Mouse (Mus musculus): ENCODE results near the gene 4930579F01Rik. TPM values are rescaled to one million over a fixed set of nuclear protein-coding genes. Genes with fewer than 3 reads are reported as not detected.
A peak's percentile ranks its signal among the peaks of the same experiment; 100 is the strongest.

The 4930579F01Rik gene
- total and polyA plus RNA-seq, 3 experiments: not detected

DNA sequence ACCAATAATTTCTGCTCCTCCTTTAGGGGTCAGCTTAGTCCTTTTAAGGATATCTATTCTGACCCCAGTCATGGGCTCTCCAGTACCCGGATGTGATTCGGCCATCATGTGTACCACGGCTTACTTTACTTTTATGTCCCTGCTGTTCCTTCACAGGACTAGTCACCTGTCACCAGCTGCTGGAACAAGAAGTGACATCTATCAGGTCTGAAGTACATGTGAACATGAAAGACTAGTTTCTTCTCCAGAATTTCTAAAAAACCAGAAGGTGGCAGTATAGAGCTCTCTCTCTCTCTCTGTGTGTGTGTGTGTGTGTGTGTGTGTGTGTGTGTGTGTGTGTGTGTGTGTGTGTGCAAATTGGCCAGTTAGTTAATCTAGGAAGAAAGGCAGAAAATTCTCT, 46.8 kb upstream of the 4930579F01Rik start:
- Histone ChIP-seq H3K9ac (ENCODE audit: insufficient read depth, low read depth) (no peak overlapping the region), H3K4me1 (ENCODE audit: control insufficient read depth in 1 of 2, insufficient read depth in 2 of 2) (no peaks in the 10 kb centered on the region), H3K79me2 (replicated peaks; ENCODE audit: control insufficient read depth, extremely low read depth, insufficient read depth, poor library complexity, severe bottlenecking) (no peaks in the 10 kb centered on the region), H3K27me3 (replicated peaks) (no peaks in the 10 kb centered on the region), H3K36me3 (replicated peaks in 1 of 2; ENCODE audit: control insufficient read depth in 1 of 2, insufficient read depth in 1 of 2, low read length in 1 of 2) (no peaks in the 10 kb centered on the region), H3K4me3 (replicated peaks in 1 of 3; ENCODE audit: low read depth in 2 of 3, low read length in 2 of 3, poor library complexity in 1 of 3) (no peak overlapping the region), H3K9me3 (replicated peaks; ENCODE audit: low read length) (no peaks in the 10 kb centered on the region), H3K27ac (ENCODE audit: insufficient read depth, low read depth) (no peak overlapping the region), H3K4me2 (ENCODE audit: insufficient read depth, low read depth, poor library complexity, severe bottlenecking) (no peak overlapping the region)
- peak; percentile 61 for DNase-seq (ENCODE audit: extremely low read depth)
- TF ChIP-seq RAD21 (IDR thresholded peaks at IDR 0.05; ENCODE audit: low read depth, low read length): peak; percentile 53
- TF ChIP-seq CTCF (conservative IDR thresholded peaks at IDR 0.05 in 1 of 2, IDR thresholded peaks at IDR 0.05 in 1 of 2; ENCODE audit: low read depth in 2 of 2, low read length in 2 of 2): peak; percentile 11 to 83; a peak in 3 of 4 replicates
- TF ChIP-seq NRF1 (IDR thresholded peaks at IDR 0.05; ENCODE audit: low read depth, low read length): no peak
- TF ChIP-seq SMC3 (IDR thresholded peaks at IDR 0.05; ENCODE audit: low read depth, low read length): peak; percentile 79
- dilution Hi-C loops (cut with MboI; ENCODE audit: extremely low pct_ligation_motif_present, extremely low pct_unique_long_range_greater_than_20kb, low sequenced_read_pairs) (no loop called here), in situ Hi-C loops (cut with MboI; ENCODE audit: low pct_ligation_motif_present, low pct_unique_long_range_greater_than_20kb, low sequenced_read_pairs) (no loop called here)

DNA sequence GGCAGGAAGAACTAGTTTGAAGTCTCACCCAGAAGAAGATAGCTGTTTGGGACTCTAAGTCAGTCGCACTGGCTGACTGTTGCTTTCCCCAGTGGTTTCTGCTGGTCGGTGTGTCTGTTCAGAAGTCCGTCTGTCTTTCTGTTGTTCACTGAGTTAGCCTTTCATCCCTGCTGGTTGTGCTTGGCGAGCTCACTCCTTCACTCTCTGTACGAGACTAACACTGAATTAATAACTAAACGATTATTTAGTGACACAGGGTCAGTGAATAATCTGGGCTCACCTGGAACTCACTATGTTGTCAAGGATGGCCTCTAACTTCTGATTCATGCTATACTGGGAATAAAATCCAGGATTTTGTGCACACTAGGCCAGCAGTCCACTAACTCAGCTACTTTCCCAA, 45.8 kb upstream of the 4930579F01Rik start:
- dilution Hi-C loops (cut with MboI; ENCODE audit: extremely low pct_ligation_motif_present, extremely low pct_unique_long_range_greater_than_20kb, low sequenced_read_pairs): no loop called here

DNA sequence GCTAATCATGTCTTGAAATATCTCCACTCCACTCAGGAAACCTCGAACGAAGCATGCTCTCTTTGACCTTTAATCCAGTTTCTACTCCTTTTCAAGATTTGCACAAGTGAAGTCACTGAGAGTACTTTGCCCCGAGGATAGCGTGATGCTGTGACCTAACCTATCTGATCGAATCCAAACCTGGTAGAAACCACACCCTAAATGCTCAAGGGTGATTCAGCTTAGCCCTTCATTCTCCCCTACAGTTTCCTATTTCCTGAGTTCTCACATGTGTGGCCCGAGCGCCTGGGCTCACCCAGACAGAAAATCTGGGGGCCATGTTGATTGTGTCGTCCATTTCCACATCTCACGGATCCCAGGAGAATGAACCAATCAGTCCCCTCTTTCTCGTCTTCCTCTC, 44.4 kb upstream of the 4930579F01Rik start:
- Histone ChIP-seq H3K9ac (ENCODE audit: insufficient read depth, low read depth) (no peak overlapping the region), H3K27ac (ENCODE audit: insufficient read depth, low read depth) (no peak overlapping the region), H3K79me2 (replicated peaks; ENCODE audit: control insufficient read depth, extremely low read depth, insufficient read depth, poor library complexity, severe bottlenecking) (no peaks in the 10 kb centered on the region), H3K9me3 (replicated peaks; ENCODE audit: low read length) (no peaks in the 10 kb centered on the region), H3K4me2 (ENCODE audit: insufficient read depth, low read depth, poor library complexity, severe bottlenecking) (no peak overlapping the region), H3K4me3 (replicated peaks in 1 of 3; ENCODE audit: low read depth in 2 of 3, low read length in 2 of 3, poor library complexity in 1 of 3) (no peak overlapping the region), H3K36me3 (replicated peaks in 1 of 2; ENCODE audit: control insufficient read depth in 1 of 2, insufficient read depth in 1 of 2, low read length in 1 of 2) (no peaks in the 10 kb centered on the region), H3K27me3 (replicated peaks) (no peaks in the 10 kb centered on the region), H3K4me1 (ENCODE audit: control insufficient read depth in 1 of 2, insufficient read depth in 2 of 2) (0 out of 4 replicates have a peak, but pooled peaks cover 0 to 2% of the 10 kb centered on the region in 2 experiments)
- TF ChIP-seq MEF2A (IDR thresholded peaks at IDR 0.05; ENCODE audit: borderline replicate concordance, low read depth, low read length): no peak
- TF ChIP-seq IRF4 (IDR thresholded peaks at IDR 0.05; ENCODE audit: low read depth, low read length): no peak
- no peak for TF ChIP-seq ZKSCAN1 (IDR thresholded peaks at IDR 0.05; ENCODE audit: borderline replicate concordance, low read depth, low read length)
- no peak for TF ChIP-seq CHD2 (IDR thresholded peaks at IDR 0.05; ENCODE audit: low read length)
- TF ChIP-seq HCFC1 (IDR thresholded peaks at IDR 0.05; ENCODE audit: low read depth, low read length): no peak
- no peak for TF ChIP-seq UBTF (IDR thresholded peaks at IDR 0.05; ENCODE audit: low read depth, low read length)
- no peak for TF ChIP-seq RCOR1 (conservative IDR thresholded peaks at IDR 0.05; ENCODE audit: low read depth, low read length)
- no peak for TF ChIP-seq ZNF384 (IDR thresholded peaks at IDR 0.05; ENCODE audit: low read depth, low read length)
- TF ChIP-seq POLR2AphosphoS2 (IDR thresholded peaks at IDR 0.05; ENCODE audit: low read depth, low read length): no peak
- no peak for TF ChIP-seq MAZ (IDR thresholded peaks at IDR 0.05; ENCODE audit: low read depth, low read length)
- TF ChIP-seq GABPA (IDR thresholded peaks at IDR 0.05; ENCODE audit: insufficient replicate concordance, low read depth, low read length): no peak
- TF ChIP-seq SMC3 (IDR thresholded peaks at IDR 0.05; ENCODE audit: low read depth, low read length): no peak
- no peak for TF ChIP-seq ZMIZ1 (IDR thresholded peaks at IDR 0.05; ENCODE audit: low read depth, low read length)
- no peak for TF ChIP-seq USF1 (IDR thresholded peaks at IDR 0.05; ENCODE audit: low read depth, low read length)
- no peak for TF ChIP-seq USF2 (conservative IDR thresholded peaks at IDR 0.05; ENCODE audit: low read depth, low read length)
- dilution Hi-C loops (cut with MboI; ENCODE audit: extremely low pct_ligation_motif_present, extremely low pct_unique_long_range_greater_than_20kb, low sequenced_read_pairs): no loop called here
- in situ Hi-C loops (cut with MboI; ENCODE audit: low pct_ligation_motif_present, low pct_unique_long_range_greater_than_20kb, low sequenced_read_pairs): no loop called here
- no peak for DNase-seq (ENCODE audit: extremely low read depth)

More for the DNA sequence above, 45.8 kb upstream of the 4930579F01Rik start:
- Histone ChIP-seq H3K79me2 (replicated peaks; ENCODE audit: control insufficient read depth, extremely low read depth, insufficient read depth, poor library complexity, severe bottlenecking) (no peaks in the 10 kb centered on the region), H3K4me1 (ENCODE audit: control insufficient read depth in 1 of 2, insufficient read depth in 2 of 2) (no peaks in the 10 kb centered on the region), H3K4me2 (ENCODE audit: insufficient read depth, low read depth, poor library complexity, severe bottlenecking) (no peak overlapping the region), H3K27ac (ENCODE audit: insufficient read depth, low read depth) (no peak overlapping the region), H3K36me3 (replicated peaks in 1 of 2; ENCODE audit: control insufficient read depth in 1 of 2, insufficient read depth in 1 of 2, low read length in 1 of 2) (no peaks in the 10 kb centered on the region), H3K27me3 (replicated peaks) (no peaks in the 10 kb centered on the region), H3K9ac (ENCODE audit: insufficient read depth, low read depth) (no peak overlapping the region), H3K9me3 (replicated peaks; ENCODE audit: low read length) (no peaks in the 10 kb centered on the region), H3K4me3 (replicated peaks in 1 of 3; ENCODE audit: low read depth in 2 of 3, low read length in 2 of 3, poor library complexity in 1 of 3) (no peak overlapping the region)
- DNase-seq (ENCODE audit: extremely low read depth): no peak
- no peak for TF ChIP-seq JUN (IDR thresholded peaks at IDR 0.05; ENCODE audit: insufficient read depth, low read depth, low read length)
- in situ Hi-C loops (cut with MboI; ENCODE audit: low pct_ligation_motif_present, low pct_unique_long_range_greater_than_20kb, low sequenced_read_pairs): no loop called here
